Mouse (Mus musculus): Measurements from ENCODE around the gene Gramd1a.

Gene Gramd1a

DNA sequence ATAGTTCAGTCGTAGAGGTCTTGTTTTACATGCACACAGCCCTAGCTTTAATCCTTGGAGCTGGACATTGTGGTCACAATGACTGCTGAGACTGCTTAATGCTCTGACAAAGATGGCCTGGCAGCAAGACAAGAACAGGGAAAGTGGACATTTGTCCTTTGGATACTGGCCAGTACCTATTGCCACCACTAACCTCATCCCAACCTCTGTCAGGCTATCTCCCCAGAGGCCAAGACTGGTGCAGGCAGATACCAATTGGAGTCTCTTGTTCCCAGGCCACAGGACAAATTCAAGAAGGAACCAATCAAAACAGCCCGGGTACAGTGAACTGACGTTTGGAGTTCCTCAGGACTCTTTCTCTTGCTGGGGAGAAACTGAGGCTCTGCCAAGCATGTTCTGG is 67.5 kb downstream of the Gramd1a start:
- DNase-seq: no peak

DNA sequence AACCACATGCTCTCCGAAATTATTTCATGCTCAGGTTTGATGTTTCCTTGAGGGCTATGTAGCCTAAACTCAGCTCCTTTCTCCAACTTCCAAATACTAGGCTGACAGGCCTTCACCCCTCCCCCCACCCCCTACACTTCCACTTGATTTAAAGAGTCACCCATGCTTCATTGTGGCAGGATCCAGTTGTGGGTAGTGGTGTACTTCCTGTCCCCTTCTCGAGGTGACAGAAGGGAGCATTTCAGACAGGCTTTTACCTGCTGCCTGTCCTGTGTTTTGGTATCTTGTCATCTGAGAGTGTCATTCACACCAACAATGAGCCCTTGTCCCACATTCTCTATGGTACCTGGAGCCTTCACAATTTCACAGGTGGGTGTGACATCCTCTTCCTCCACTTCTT is 68.4 kb downstream of the Gramd1a start:
- no peak for DNase-seq

DNA sequence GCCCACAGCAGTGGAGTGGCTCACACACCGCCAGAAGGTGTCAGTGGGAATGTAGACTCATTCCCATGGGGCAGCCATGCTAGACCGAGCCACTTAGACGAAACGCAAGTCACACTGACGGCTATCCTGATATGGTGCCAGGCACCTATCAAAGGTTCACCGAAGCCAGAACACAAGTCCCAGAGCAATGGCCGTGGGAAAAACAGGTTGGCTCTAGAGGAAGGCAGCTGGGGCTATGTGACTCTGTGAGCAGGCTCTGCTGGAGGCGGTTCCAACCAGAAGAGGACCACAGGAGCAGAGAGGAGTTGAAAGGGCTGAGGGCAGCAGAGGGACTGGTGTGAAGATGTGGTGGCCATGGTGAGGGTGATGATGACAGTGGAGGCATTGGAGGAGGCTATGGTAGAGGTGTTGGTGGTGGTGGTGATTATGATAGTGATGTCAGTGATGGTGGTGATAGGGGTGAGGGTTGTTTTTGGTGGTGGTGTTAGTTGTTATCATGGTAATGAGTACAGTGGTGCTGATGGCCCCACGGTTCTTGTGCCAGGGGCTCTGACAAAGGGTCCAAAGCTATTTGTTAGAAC is 69.4 kb downstream of the Gramd1a start:
- no peak for DNase-seq

DNA sequence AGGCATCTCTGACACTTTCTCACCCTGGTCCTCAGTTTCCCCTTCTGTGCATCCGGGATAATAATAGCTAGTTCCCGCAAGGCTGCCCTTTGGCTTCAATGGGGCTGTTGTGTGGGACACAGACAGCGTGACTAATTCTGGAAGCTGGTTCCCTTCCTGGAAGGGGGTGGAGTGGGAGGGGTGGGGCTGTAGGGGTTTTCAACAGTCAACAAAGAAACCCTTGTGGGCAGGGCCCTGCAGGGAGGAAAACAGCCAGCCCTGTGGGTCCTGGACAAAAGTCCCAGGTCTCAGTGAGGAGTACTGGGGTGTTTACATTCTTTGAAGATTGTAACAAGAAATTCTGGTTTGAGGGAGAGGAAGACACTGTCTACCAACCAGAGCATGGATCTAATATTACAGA is 70.5 kb downstream of the Gramd1a start:
- peak; percentile 41 for DNase-seq

DNA sequence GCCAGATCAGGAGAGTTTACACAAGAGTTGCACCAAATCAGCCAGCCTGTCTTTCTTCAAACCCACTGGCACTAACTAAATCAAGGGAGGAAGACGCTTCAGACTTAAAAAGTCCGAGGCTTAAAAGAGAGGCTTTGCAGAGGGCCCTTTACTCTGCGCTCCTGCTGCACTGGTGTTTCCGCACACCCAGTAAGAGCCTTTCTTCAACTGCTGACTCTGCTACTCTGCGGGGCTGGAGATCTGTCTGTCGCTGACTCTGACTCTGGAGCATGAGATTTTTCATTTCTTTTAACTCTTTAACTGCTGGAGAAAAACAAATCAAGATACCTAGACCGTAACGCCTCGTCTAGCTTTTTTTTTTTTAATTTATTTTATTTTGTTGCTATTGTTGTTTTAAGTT is 71.6 kb downstream of the Gramd1a start:
- DNase-seq: no peak

DNA sequence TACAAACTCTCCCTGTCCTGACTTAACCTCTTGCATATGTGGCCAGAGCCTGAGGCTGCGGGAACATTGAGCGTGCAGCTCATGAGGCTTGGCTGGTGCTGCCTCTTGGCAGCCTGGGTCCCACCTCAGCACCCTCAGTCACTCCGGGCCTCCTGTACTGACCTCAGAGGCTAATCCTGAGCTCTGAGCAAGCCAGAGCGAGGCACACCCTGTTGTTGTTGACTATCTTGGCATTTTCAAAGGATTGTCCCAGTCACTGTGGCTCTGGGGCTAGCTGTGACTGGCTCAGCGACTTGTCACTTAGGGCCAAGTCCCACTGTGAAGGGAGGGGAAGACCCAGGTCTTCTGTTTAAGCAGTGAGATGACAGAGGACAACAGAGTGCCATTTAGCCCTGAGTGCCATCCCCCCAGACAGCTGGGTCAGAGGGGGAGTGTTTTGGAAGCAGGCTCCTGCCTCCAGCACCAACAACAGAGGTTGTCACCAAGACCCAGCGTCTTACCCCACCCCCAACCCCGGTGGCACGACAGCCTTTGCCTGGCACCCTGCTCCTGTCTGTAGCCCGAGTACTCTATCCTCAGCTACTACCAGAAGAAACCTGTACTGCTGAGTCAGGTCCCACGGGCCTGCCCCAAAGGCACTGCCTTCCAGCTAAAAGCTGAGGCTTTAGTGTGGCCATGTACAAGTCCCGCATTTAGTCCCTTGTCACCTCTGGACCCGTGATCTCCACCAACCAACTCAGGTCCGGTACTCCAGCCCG is 72.7 kb downstream of the Gramd1a start:
- no peak for DNase-seq

DNA sequence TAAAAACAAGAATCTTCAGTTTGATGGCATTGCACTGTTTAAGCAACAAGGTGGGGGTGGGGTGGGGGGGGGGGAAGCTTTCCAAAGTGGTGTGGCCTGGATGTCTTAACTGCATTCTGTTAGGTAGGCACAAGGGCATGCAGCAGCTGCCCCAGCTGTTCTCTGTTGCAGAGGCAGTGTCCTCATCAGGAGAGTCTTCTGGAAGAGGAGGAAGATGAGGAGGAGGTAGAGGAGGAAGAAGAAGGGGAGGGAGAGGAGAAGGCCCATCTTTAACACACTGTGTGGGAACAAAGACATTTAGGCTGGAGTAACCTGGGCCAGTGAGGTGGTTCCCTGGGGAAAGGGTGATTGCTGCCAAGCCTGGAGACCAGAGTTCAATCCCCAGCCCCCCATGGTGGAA is 73.6 kb downstream of the Gramd1a start:
- no peak for DNase-seq

DNA sequence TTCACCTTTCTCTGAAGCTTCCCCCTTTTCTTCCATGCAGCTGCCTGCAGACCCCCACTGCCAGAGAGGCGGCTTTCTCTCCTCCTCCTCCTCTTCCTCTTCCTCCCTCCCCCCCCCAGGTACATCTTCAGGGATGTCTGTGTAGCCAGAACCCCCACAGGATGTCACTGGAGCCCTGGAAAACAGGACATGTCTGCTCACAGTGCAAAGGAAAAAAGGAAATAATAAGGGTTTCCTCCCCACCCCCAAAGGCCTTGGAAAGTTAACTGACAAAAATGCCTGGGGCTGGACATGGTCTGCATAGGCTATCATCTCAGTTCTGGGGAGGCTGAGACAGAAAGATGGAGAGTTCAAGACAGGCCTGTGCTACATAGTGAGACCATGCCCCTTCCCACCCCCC is 74.6 kb downstream of the Gramd1a start:
- DNase-seq: no peak

DNA sequence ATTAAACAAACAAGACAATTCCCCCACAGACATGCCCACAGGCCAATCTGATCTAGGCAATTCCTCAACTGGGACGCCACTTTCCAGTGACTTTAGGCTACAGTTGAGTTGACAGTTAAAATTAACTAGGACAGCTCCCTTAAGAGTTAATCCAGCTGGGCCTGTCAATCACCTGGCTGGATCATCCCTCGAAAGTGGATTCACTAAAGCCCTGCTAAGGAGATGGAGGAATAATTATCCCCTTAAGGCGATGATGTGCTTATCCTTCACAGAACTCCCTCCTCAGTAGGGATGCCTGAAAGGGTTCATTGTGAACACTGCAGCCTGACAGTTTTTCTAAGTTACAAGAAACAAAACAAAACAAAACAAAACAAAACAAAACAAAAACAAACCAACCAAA is 75.1 kb downstream of the Gramd1a start:
- no peak for DNase-seq
